Mouse (Mus musculus): ENCODE measurements around the gene Nagpa. TPM values are rescaled to one million over a fixed set of nuclear protein-coding genes. Genes with fewer than 3 reads are reported as not detected.

Gene Nagpa
- 8.9 and 10.3 TPM in 2 replicates for polyA plus RNA-seq (2014; fragmentation: Nextera tagmentation; extraction: Ambion mirVana)

DNA sequence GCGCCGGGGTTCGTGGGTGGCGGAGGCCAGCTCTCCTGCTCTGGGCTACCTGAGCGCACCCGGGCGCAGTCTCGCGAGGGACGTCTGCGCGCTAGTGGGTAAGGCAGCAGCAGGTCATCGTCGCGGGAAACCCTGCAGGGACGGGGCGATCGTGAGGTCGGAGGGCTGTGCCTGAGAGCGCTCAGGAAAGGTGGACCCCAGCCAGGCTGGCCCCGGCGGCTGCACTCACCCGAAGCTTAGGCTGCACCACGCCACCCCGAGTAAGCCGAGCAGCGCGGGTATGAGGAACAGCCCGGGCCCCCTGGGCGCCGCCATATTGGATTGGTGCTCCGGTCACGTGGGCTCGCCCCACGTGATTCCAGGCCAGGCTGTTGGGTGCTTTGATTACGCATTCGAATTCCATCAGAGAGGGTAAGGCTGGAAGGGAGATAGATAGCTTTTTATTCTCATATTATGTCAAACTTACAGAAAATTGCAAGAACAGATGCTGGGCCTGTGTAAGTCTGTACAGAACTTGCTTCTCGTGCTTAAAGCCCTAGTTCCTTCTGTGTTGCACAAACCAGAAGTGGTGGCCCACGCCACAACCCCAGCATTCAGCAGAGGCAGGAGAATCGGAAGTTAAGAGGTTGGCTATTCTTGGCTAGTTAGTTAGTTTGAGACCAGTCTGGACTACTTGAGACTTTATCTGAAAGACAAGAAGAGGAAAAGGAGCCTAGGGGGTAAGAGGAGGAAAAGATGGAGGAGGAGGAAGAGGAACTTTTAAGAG is at the start of gene Nagpa:
Nagpa (minus strand) TSS at position 345 of the 766 bp plus-strand sequence.
- Histone ChIP-seq H3K36me3 (ENCODE audit: control insufficient read depth, insufficient read depth, low read length) (no peaks in the 10 kb centered on the region), H3K9ac (replicated peaks; ENCODE audit: low read depth, low read length) (peak within 1 kb of the TSS; percentile 66), H3K4me3 (ENCODE audit: low read depth, low read length) (peak within 1 kb of the TSS; percentile 73), H3K9me3 (ENCODE audit: control insufficient read depth, low read length) (no peaks in the 10 kb centered on the region), H3K4me1 (ENCODE audit: control insufficient read depth, insufficient read depth, low read length) (peaks cover 7% of the 10 kb centered on the region; the same call in 1 of the 2 replicates), H3K27me3 (ENCODE audit: control insufficient read depth, insufficient read depth, low read length) (no peaks in the 10 kb centered on the region), H3K27ac (ENCODE audit: low read depth, low read length) (no peak within 1 kb of the TSS), H3K4me2 (ENCODE audit: low read depth, low read length) (peak within 1 kb of the TSS; percentile 95)
- 5% methylated on average over 40 of the region's 40 CpGs for WGBS
- ATAC-seq (ENCODE audit: low read depth): peak; percentile 93

DNA sequence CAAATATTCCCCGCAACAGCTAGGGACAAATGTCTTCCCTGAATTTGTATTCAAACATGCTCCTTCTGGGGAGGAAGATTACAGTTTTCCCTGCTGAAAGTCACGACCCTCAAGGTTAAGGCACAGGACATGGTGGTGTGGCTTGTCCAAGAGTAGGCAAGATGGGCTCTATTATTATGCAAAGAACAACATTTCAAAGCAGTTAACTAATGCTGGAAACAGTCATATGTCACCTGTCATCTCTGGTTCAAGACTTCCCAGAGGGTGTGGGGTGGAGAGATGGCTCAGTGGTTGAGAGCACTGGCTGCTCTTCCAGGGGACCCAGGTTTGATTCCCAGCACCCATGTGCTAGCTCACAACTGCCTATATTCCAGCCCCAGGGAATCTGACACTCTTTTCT is 48.4 kb upstream of the Nagpa start:
- no peaks in the 10 kb centered on the region for H3K27me3 ChIP-seq (ENCODE audit: control insufficient read depth, insufficient read depth, low read length)
- no peak for ATAC-seq (ENCODE audit: low read depth)
- no peak overlapping the region for H3K4me2 ChIP-seq (ENCODE audit: low read depth, low read length)
- no peak overlapping the region for H3K9ac ChIP-seq (replicated peaks; ENCODE audit: low read depth, low read length)
- 95% methylated on average over 2 of the region's 2 CpGs for WGBS
- H3K4me3 ChIP-seq (ENCODE audit: low read depth, low read length): no peak overlapping the region
- no peak overlapping the region for H3K27ac ChIP-seq (ENCODE audit: low read depth, low read length)
- peaks cover 8% of the 10 kb centered on the region; the same call in 1 of the 2 replicates for H3K4me1 ChIP-seq (ENCODE audit: control insufficient read depth, insufficient read depth, low read length)
- no peaks in the 10 kb centered on the region for H3K9me3 ChIP-seq (ENCODE audit: control insufficient read depth, low read length)
- H3K36me3 ChIP-seq (ENCODE audit: control insufficient read depth, insufficient read depth, low read length): peaks cover 3% of the 10 kb centered on the region; the same call in 1 of the 2 replicates

DNA sequence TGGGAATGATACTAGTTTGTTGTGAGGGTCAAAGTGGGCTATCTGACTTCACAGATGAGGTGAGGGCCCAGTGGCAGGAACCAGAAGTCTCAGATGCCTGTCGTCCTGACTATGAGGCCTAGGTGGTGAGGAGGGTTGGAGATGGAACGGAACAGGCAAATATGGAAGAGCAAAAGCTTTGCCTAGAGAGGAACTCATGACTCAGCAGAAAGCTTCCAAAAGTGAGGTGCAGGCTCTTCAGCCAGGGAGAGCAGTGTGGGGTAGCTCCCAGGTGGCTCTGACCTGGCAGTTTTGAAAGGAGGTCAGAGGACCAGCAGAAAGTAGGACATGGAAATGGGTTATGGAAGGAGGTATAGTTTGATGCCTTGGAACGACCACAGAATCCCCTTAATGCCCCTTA is 47.1 kb upstream of the Nagpa start:
- WGBS: 88% methylated on average over 3 of the region's 3 CpGs
- Histone ChIP-seq H3K27ac (ENCODE audit: low read depth, low read length) (no peak overlapping the region), H3K9me3 (ENCODE audit: control insufficient read depth, low read length) (no peaks in the 10 kb centered on the region), H3K4me3 (ENCODE audit: low read depth, low read length) (no peak overlapping the region), H3K36me3 (ENCODE audit: control insufficient read depth, insufficient read depth, low read length) (peaks cover 10% of the 10 kb centered on the region; the same call in 1 of the 2 replicates), H3K4me1 (ENCODE audit: control insufficient read depth, insufficient read depth, low read length) (peaks cover 8% of the 10 kb centered on the region; the same call in 1 of the 2 replicates), H3K4me2 (ENCODE audit: low read depth, low read length) (no peak overlapping the region), H3K9ac (replicated peaks; ENCODE audit: low read depth, low read length) (no peak overlapping the region), H3K27me3 (ENCODE audit: control insufficient read depth, insufficient read depth, low read length) (no peaks in the 10 kb centered on the region)
- no peak for ATAC-seq (ENCODE audit: low read depth)

DNA sequence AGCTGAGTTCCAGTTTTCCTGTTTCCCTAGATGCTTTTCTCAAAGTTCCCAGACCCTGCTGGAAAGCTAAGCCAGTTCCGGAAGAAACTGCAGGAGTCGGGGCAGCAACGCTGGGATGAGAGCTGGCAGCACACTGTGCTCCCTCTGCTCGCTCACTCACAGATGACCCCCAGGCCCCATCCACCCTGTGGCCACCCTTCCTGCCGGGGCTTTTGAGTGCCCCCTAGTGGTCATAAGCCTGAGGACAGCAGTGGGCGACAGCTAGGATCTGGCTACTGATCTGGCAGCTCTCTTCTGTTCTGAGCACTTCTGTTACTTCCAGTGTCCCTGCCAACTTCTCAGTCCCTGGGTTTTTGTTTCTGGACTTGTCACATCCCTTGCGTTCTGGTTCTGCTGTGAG is 40.6 kb upstream of the Nagpa start:
- ATAC-seq (ENCODE audit: low read depth): no peak; the same call in 1 of the 2 replicates
- H3K4me1 ChIP-seq (ENCODE audit: control insufficient read depth, insufficient read depth, low read length): no peaks in the 10 kb centered on the region
- H3K9ac ChIP-seq (replicated peaks; ENCODE audit: low read depth, low read length): no peak overlapping the region
- no peaks in the 10 kb centered on the region for H3K27me3 ChIP-seq (ENCODE audit: control insufficient read depth, insufficient read depth, low read length)
- no peaks in the 10 kb centered on the region for H3K9me3 ChIP-seq (ENCODE audit: control insufficient read depth, low read length)
- WGBS: 37% methylated on average over 7 of the region's 7 CpGs
- H3K36me3 ChIP-seq (ENCODE audit: control insufficient read depth, insufficient read depth, low read length): peaks cover 34% of the 10 kb centered on the region
- no peak overlapping the region for H3K27ac ChIP-seq (ENCODE audit: low read depth, low read length)
- no peak overlapping the region for H3K4me3 ChIP-seq (ENCODE audit: low read depth, low read length)
- H3K4me2 ChIP-seq (ENCODE audit: low read depth, low read length): no peak overlapping the region

DNA sequence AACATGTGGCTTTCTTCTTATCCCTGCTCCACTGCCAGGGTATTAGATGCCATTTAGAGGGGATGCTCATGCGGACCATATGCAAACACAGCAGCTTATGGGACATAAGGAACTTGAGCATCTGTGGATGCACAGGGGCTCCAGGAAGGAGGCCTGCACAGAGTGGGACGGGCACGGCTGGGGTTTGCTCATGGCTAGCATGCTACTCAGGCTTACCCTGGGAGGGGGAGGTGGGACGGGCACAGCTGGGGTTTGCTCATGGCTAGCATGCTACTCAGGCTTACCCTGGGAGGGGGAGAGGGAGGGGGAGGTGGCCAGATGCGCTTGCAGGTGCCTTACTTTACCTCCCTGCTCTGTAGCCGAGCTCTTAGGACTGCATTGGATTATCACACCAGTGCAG is 39.1 kb upstream of the Nagpa start:
- Histone ChIP-seq H3K9ac (replicated peaks; ENCODE audit: low read depth, low read length) (no peak overlapping the region), H3K4me1 (ENCODE audit: control insufficient read depth, insufficient read depth, low read length) (no peaks in the 10 kb centered on the region), H3K9me3 (ENCODE audit: control insufficient read depth, low read length) (no peaks in the 10 kb centered on the region), H3K4me3 (ENCODE audit: low read depth, low read length) (no peak overlapping the region), H3K27me3 (ENCODE audit: control insufficient read depth, insufficient read depth, low read length) (no peaks in the 10 kb centered on the region), H3K36me3 (ENCODE audit: control insufficient read depth, insufficient read depth, low read length) (peaks cover 30% of the 10 kb centered on the region), H3K4me2 (ENCODE audit: low read depth, low read length) (no peak overlapping the region), H3K27ac (ENCODE audit: low read depth, low read length) (no peak overlapping the region)
- WGBS: 83% methylated on average over 6 of the region's 6 CpGs
- ATAC-seq (ENCODE audit: low read depth): no peak

DNA sequence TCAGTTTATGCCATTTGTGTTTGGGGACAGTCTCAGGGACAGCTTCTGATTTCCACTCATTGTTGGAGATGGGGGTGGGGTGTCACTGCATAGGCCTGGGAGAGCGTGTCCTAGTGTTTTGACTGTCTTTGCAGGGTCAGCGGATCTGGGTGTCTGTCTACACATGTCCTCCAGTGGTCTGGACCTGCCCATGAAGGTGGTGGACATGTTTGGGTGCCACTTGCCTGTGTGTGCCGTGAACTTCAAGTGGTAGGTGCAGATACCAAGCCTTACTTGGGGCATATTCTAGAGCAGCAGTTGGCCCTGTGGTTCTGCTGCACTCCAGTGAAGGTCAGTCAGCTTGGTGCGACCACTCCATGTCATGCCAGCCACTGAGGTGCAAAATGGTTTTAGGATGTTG is 38.5 kb upstream of the Nagpa start:
- no peak overlapping the region for H3K4me3 ChIP-seq (ENCODE audit: low read depth, low read length)
- H3K9ac ChIP-seq (replicated peaks; ENCODE audit: low read depth, low read length): no peak overlapping the region
- H3K27ac ChIP-seq (ENCODE audit: low read depth, low read length): no peak overlapping the region
- H3K36me3 ChIP-seq (ENCODE audit: control insufficient read depth, insufficient read depth, low read length): peaks cover 30% of the 10 kb centered on the region
- no peaks in the 10 kb centered on the region for H3K4me1 ChIP-seq (ENCODE audit: control insufficient read depth, insufficient read depth, low read length)
- no peaks in the 10 kb centered on the region for H3K27me3 ChIP-seq (ENCODE audit: control insufficient read depth, insufficient read depth, low read length)
- no peaks in the 10 kb centered on the region for H3K9me3 ChIP-seq (ENCODE audit: control insufficient read depth, low read length)
- WGBS: 97% methylated on average over 4 of the region's 4 CpGs
- H3K4me2 ChIP-seq (ENCODE audit: low read depth, low read length): no peak overlapping the region
- ATAC-seq (ENCODE audit: low read depth): no peak

DNA sequence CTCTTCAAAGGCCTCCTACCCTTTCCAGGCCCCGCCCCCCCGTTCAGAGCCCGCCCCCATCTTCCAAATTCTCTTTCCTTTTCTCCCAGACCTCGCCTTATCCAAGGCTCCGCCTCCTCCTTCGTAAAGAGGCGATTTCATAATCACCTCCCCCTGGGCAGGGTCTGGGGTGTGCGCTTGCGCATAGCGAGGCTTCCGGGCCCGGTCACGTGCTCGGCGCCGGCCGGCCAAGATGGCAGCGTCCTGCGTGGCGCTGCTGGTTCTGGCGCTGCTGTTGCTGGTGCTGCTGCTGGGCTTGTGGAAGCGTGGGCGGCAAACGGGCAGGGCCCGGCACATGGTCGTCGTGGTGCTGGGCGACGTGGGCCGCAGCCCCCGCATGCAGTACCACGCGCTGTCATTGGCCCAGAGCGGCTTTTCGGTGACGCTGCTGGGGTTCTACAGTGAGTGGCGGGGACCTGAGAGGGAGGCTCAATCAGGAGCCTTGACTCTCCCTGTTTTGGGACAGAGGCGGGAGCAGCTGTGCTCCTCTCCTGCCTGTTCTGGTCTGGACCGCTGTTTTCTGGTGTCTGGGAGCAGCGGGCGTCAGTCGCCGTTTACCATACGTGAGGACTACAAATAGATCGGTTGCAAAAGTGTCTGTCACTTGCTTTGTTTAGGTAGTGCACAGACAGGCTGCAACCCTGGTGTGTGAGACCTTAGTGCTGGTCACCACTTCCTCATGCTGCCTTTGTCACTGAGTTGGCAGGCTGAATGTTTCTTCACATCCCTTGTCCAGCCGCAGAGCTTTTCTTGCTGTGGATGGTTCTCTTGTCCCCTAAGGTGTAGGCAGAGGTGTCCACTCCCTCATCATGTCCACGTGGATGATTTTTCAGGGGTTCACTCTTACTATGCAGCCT is 29.9 kb upstream of the Nagpa start, which contains the start of gene Alg1:
Alg1 (plus strand) TSS at position 204 of the 896 bp plus-strand sequence.
- peak within 1 kb of the TSS; percentile 65 for H3K4me2 ChIP-seq (ENCODE audit: low read depth, low read length)
- no peaks in the 10 kb centered on the region for H3K27me3 ChIP-seq (ENCODE audit: control insufficient read depth, insufficient read depth, low read length)
- H3K9me3 ChIP-seq (ENCODE audit: control insufficient read depth, low read length): no peaks in the 10 kb centered on the region
- peak within 1 kb of the TSS; percentile 62 for H3K27ac ChIP-seq (ENCODE audit: low read depth, low read length)
- H3K9ac ChIP-seq (replicated peaks; ENCODE audit: low read depth, low read length): peak within 1 kb of the TSS; percentile 74
- H3K4me3 ChIP-seq (ENCODE audit: low read depth, low read length): peak within 1 kb of the TSS; percentile 83
- WGBS: 2% methylated on average over 47 of the region's 47 CpGs
- H3K4me1 ChIP-seq (ENCODE audit: control insufficient read depth, insufficient read depth, low read length): 0 out of 2 replicates have a peak, but pooled peaks cover 3% of the 10 kb centered on the region
- H3K36me3 ChIP-seq (ENCODE audit: control insufficient read depth, insufficient read depth, low read length): 0 out of 2 replicates have a peak, but pooled peaks cover 4% of the 10 kb centered on the region
- ATAC-seq (ENCODE audit: low read depth): peak; percentile 94

DNA sequence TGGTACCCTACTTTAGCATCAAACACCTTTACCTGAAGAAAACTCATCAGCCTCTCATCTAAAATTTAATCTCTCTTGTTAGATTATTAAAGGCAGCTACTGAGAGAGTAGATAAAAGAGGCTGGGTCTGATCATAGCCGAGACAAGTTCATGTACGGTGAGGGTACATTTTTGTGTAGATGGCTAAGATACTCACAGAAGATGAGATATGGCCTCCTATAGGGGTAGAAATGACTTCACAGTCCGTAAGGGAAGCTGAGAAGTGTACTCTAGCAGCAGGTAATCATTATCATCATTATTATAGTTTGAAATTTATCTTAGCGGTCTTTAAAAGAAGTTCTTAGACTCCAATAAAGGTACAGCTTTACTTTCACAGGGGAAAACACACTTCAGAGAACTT is 29.2 kb upstream of the Nagpa start:
- 0 out of 2 replicates have a peak, but pooled peaks have one; percentile 18 for ATAC-seq (ENCODE audit: low read depth)
- WGBS: 72% methylated on average over 4 of the region's 4 CpGs
- H3K27ac ChIP-seq (ENCODE audit: low read depth, low read length): no peak overlapping the region

More for the DNA sequence above, 29.2 kb upstream of the Nagpa start:
- 0 out of 2 replicates have a peak, but pooled peaks cover 3% of the 10 kb centered on the region for H3K4me1 ChIP-seq (ENCODE audit: control insufficient read depth, insufficient read depth, low read length)
- H3K36me3 ChIP-seq (ENCODE audit: control insufficient read depth, insufficient read depth, low read length): 0 out of 2 replicates have a peak, but pooled peaks cover 4% of the 10 kb centered on the region
- peak overlapping the region; percentile 65 for H3K4me2 ChIP-seq (ENCODE audit: low read depth, low read length)
- H3K9ac ChIP-seq (replicated peaks; ENCODE audit: low read depth, low read length): no peak overlapping the region
- H3K27me3 ChIP-seq (ENCODE audit: control insufficient read depth, insufficient read depth, low read length): no peaks in the 10 kb centered on the region
- H3K4me3 ChIP-seq (ENCODE audit: low read depth, low read length): peak overlapping the region; percentile 83; the same call in 1 of the 2 replicates
- no peaks in the 10 kb centered on the region for H3K9me3 ChIP-seq (ENCODE audit: control insufficient read depth, low read length)
